Mouse (Mus musculus) embryonic fibroblast, embryonic 13.5 days (primary cell): Measurements from ENCODE around the gene Pygl. TPM values are rescaled to one million over a fixed set of nuclear protein-coding genes. Genes with fewer than 3 reads are reported as not detected.
"Not testable (repeated sequence)": the region's sequence is repeated elsewhere in the genome, so short reads cannot be mapped to it uniquely, and the experiment has no call there.

Experiments used
- H3K27ac ChIP-seq: 2 replicates; pipeline ENCODE4 v1.5.1; 2012; ENCODE audit warnings: low read length, control low read depth, inconsistent platforms; ENCODE audit not compliant: insufficient read depth
- H3K4me1 ChIP-seq: 2 replicates; pipeline ENCODE4 v1.6.1; 2011; ENCODE audit warnings: low read length; ENCODE audit not compliant: control insufficient read depth, insufficient read depth
- H3K4me3 ChIP-seq: 2 replicates; pipeline ENCODE4 v1.5.1; 2011; ENCODE audit warnings: mild to moderate bottlenecking, control low read depth, low read length; ENCODE audit not compliant: insufficient read depth
- CTCF ChIP-seq: IDR thresholded peaks from 2 replicates; pipeline ENCODE4 v1.5.1; 2011; ENCODE audit warnings: mild to moderate bottlenecking, control low read depth, low read length, moderate library complexity, borderline replicate concordance; ENCODE audit not compliant: insufficient read depth
- POLR2A ChIP-seq: IDR thresholded peaks from 2 replicates; pipeline ENCODE4 v1.6.1; 2011; ENCODE audit warnings: low read depth, mild to moderate bottlenecking, control low read depth, low read length, moderate library complexity
- polyA plus RNA-seq: library from polyadenylated mRNA; stranded (reverse); fragments of >200 nt; gene quantifications from 2 replicates; pipeline ENCODE4 v1.2.4, GENCODE M21; 2011; ENCODE audit warnings: low read depth; ENCODE audit not compliant: missing spikeins, insufficient read length

Pygl gene
- polyA plus RNA-seq, 1 experiment: 6.6 TPM

GRCm38 (mm10) chr12:70204433-70204832, 26.9 kb downstream of the Pygl start:
- no peak for TF ChIP-seq CTCF
- TF ChIP-seq POLR2A: no peak
- H3K4me1 ChIP-seq: no peaks in the 10 kb centered on the region
- no peak overlapping the region for H3K4me3 ChIP-seq
- H3K27ac ChIP-seq: no peak overlapping the region

- Histone ChIP-seq H3K4me1 (no peaks in the 10 kb centered on the region), H3K27ac (no peak overlapping the region), H3K4me3 (no peak overlapping the region)
- no peak for TF ChIP-seq POLR2A
- no peak for TF ChIP-seq CTCF
These were observed 29.3 kb downstream of the Pygl start for GRCm38 (mm10) chr12:70201926-70202529.

GRCm38 (mm10) chr12:70196341-70196740, 34.9 kb downstream of the Pygl start:
- Histone ChIP-seq H3K4me1 (no peaks in the 10 kb centered on the region), H3K27ac (no peak overlapping the region), H3K4me3 (no peak overlapping the region)
- TF ChIP-seq CTCF: no peak

- Histone ChIP-seq H3K4me3 (no peak overlapping the region), H3K4me1 (no peaks in the 10 kb centered on the region), H3K27ac (no peak overlapping the region)
- no peak for TF ChIP-seq POLR2A
- no peak for TF ChIP-seq CTCF
These were observed 35.9 kb downstream of the Pygl start for GRCm38 (mm10) chr12:70195426-70195825.

GRCm38 (mm10) chr12:70192267-70192727, 39.0 kb downstream of the Pygl start:
- H3K27ac ChIP-seq: no peak overlapping the region
- peak overlapping the region; percentile 34 for H3K4me3 ChIP-seq
- H3K4me1 ChIP-seq: no peaks in the 10 kb centered on the region
- TF ChIP-seq POLR2A: no peak
- TF ChIP-seq CTCF: no peak

- no peak overlapping the region for H3K4me3 ChIP-seq
- no peaks in the 10 kb centered on the region for H3K4me1 ChIP-seq
- no peak overlapping the region for H3K27ac ChIP-seq
- TF ChIP-seq CTCF (no peak), POLR2A (no peak)
These were observed 47.0 kb downstream of the Pygl start for GRCm38 (mm10) chr12:70184173-70184783.

GRCm38 (mm10) chr12:70183507-70183906, 47.8 kb downstream of the Pygl start:
- H3K27ac ChIP-seq, H3K4me3 ChIP-seq, H3K4me1 ChIP-seq: not testable (repeated sequence)

GRCm38 (mm10) chr12:70169969-70170368, 61.3 kb downstream of the Pygl start:
- Histone ChIP-seq H3K4me1 (no peaks in the 10 kb centered on the region), H3K4me3 (no peak overlapping the region), H3K27ac (no peak overlapping the region)
- TF ChIP-seq POLR2A (no peak), CTCF (no peak)

- no peak for TF ChIP-seq CTCF
- TF ChIP-seq POLR2A: no peak
- H3K4me3 ChIP-seq: no peak overlapping the region
- no peak overlapping the region for H3K27ac ChIP-seq
- H3K4me1 ChIP-seq: no peaks in the 10 kb centered on the region
These were observed 63.3 kb downstream of the Pygl start for GRCm38 (mm10) chr12:70167950-70168349.

GRCm38 (mm10) chr12:70164741-70165140, 66.5 kb downstream of the Pygl start:
- no peak overlapping the region for H3K27ac ChIP-seq
- TF ChIP-seq POLR2A (no peak), CTCF (no peak)
- peaks cover 3% of the 10 kb centered on the region for H3K4me1 ChIP-seq
- H3K4me3 ChIP-seq: no peak overlapping the region

GRCm38 (mm10) chr12:70161057-70161456, 70.2 kb downstream of the Pygl start:
- no peak overlapping the region for H3K27ac ChIP-seq
- TF ChIP-seq CTCF (no peak), POLR2A (no peak)
- H3K4me1 ChIP-seq: peaks cover 3% of the 10 kb centered on the region
- no peak overlapping the region for H3K4me3 ChIP-seq
